Mouse (Mus musculus) R1 (cell line): ENCODE data around the gene Arpc1b.
"Not testable (repeated sequence)": the region's sequence is repeated elsewhere in the genome, so short reads cannot be mapped to it uniquely, and the experiment has no call there.

Experiments used
- DNase-seq: peaks from one replicate; pipeline ENCODE4 v3.0.0-alpha.2; 2018; ENCODE audit warnings: low read depth, low spot score

The Arpc1b gene

DNA sequence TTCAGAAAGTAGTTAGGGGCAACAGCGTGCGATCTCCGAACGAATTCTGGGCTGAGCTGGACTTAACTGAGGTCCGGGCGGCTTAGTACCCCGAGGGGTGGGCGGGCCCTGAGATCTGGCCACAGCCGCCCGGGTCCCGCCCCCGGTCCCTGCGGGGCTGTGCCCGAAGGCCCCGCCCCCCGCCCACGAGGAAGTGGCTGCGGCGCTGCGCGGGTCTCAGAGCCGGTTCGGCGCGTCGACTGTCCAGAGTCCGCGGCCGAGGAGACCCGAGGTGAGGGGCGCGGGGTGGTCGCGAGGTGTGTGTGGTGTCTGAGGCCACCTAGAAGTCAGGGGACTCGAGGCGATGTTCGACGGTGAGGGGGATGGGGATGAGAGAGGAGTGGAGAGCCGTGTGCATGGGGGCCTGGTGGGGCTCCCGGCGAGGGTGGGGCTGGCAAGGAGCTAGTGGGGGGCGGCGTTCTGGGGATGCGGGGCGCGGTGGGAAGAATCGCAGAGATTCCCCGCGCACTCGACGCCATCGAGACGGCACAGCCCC is at the start of gene Arpc1b:
Gene Arpc1b, plus strand, starts transcription at position 145 of the 535 bp plus-strand sequence.
- DNase-seq: peak; percentile 85

- peak; percentile 90 for DNase-seq
Observed at GRCm38 (mm10) chr5:145064765-145065340, 49.2 kb upstream of the Arpc1b start.

DNA sequence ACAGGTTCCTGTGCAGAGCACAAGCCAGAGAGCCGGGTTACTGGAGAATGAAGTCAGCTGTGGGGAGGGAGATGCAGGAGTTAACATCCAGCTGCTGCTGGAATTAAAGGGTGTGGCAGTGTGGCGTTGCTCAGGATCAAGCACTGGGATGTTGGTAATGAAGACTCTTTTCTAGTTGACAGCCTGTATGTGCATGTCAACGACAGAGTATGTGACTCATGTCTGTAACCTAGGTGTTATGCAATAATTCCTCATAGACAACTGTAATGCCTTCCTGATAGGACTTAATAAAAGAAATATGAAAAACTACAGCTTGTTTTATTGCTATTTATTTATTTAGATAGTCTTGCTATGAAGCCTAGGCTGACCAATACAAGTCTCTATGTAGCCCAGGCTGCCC is 45.2 kb upstream of the Arpc1b start:
- no peak for DNase-seq

DNA sequence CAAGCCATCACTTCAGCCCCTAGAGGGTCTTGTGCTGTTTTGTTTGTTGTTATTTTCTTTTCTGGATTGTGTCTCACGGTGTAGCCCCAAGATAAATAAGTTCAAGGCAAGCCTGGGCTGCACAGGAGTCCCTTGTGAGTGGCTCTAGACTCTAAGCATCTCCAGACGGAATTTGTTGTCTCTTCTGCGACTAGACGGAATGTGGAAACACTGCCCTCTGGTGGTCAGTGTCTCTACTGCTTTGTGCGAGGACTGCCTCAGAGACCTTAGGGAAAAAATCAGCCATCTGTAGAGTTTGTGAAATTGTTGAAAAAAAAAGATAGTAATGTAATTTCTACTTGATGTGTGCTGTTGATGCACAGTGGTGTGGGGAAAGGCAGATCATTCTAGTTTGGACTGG is 44.3 kb upstream of the Arpc1b start:
- peak; percentile 85 for DNase-seq

GRCm38 (mm10) chr5:145071342-145071741 is 42.7 kb upstream of the Arpc1b start:
- peak; percentile 89 for DNase-seq

DNA sequence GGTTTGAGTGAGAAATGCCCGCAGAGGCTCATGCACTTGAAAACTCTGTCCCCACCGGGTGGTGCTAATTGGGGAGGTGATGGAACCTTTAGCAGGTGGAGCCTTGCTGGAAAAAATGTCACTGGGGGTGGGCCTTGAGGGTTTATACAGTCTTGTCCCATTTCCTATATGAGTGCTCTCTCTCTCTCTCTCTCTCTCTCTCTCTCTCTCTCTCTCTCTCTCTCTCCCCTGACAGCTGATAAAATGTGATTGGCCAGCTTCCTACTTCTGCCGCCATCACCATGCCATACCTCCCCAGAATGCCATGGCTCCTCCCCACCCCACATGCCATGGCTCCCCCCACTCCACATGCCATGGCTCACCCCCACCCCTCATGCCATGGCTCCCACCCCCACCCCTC is 38.9 kb upstream of the Arpc1b start:
- no peak for DNase-seq

GRCm38 (mm10) chr5:145081866-145082613 is 32.0 kb upstream of the Arpc1b start:
- no peak for DNase-seq

GRCm38 (mm10) chr5:145083201-145083600 is 30.8 kb upstream of the Arpc1b start:
- DNase-seq: not testable (repeated sequence)

DNA sequence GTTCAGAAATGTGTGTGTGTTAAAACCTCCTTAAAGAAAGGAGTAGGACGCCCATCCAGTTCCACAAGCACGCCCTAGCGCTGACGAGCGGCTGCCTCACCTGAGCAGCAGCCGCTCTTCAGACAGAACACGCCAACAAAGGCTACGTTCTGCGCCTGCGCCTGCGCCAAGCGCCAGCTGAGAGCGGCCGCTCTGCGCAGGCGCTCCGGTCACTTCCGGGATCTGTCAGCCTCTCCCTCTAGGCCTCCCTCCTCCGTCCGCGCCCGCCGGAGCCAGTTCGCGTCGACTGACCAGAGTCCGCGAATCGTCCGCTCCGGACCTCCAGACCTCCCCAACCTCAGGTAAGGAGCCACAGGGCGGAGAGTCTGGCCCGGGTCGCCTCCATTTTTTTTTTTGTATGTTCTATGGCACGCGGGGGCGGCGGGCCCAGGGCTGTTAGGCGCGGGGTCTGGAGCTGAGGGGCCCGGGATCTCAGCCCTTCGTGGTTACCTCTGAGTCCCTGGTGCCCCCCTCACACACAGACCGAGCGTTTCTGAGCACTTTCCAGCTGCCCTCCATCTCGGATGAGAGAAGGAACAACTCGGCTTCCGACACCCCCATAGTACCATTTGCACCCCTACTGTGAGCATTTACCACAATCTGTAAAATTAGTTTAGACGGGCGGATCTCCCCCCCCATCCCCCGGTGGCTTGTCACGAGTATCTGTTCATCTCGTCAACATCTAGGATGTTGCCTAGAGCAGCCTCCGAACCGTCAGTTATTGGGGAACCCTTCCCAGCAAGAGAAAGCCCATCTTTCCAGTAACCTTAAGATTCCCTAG is 30.2 kb upstream of the Arpc1b start, which contains the start of the genes Arpc1a and Kpna7:
Gene Arpc1a, plus strand, starts transcription at position 199 of the 820 bp plus-strand sequence.
Gene Kpna7, minus strand, starts transcription at position 399 of the 820 bp plus-strand sequence.
- peak; percentile 94 for DNase-seq

GRCm38 (mm10) chr5:145084822-145085221 is 29.2 kb upstream of the Arpc1b start:
- DNase-seq: no peak

DNA sequence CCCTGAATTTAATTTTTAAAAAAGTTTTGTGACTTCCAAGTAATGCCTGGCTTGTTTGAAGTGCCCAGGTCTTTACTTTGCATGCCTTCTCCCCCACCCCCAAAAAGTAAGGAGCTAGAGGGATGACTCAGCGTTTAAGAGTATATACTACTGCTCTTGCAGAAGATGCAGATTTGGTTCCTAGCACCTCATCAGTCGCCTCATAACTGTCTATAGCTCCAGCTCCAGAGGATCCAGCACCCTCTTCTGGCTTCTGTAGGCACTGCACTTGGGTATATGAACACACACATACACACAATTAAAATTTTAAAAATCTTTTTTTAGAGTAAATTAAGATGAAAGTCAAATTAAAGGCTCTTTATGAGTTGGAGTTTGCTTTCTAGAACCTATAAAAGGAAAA is 25.8 kb upstream of the Arpc1b start:
- peak; percentile 66 for DNase-seq

- DNase-seq: no peak
Observed at GRCm38 (mm10) chr5:145089878-145090277, 24.1 kb upstream of the Arpc1b start.

GRCm38 (mm10) chr5:145096195-145096594 is 17.8 kb upstream of the Arpc1b start:
- peak; percentile 38 for DNase-seq

- DNase-seq: no peak
Observed at GRCm38 (mm10) chr5:145098340-145098821, 15.6 kb upstream of the Arpc1b start.

- no peak for DNase-seq
Observed at GRCm38 (mm10) chr5:145100960-145101359, 13.1 kb upstream of the Arpc1b start.

GRCm38 (mm10) chr5:145101451-145101850 is 12.6 kb upstream of the Arpc1b start:
- DNase-seq: not testable (repeated sequence)

- no peak for DNase-seq
Observed at GRCm38 (mm10) chr5:145102706-145103105, 11.3 kb upstream of the Arpc1b start.

GRCm38 (mm10) chr5:145104328-145104727 is 9.7 kb upstream of the Arpc1b start:
- DNase-seq: no peak

DNA sequence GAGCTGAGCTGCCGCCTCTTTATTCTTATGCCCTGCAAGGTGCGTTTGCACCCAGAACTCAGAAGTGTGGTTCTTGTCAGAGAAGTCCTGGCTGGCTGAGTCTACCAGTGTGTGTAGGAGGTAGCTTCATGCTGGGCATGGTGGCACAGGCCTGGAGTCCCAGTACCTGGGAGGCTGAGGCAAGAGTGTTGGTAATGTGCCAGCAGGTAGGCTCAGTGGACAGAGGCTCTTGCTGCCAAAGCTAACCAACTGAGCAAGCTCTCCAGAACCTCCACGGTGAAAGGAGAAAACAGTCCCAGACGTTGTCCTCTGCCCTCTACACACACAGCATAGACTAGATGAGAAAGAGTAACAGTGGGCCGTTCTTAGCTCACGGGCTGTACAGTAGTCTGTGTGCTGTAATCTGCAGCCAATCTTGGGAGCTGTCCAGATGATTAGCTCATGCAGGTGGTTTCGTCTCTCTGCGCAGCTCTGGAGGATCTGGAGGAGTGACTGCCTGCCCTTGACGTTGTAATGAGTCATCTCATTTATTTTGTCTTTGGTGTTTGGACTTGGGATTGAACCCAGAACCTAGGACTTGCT is 8.2 kb upstream of the Arpc1b start:
- no peak for DNase-seq

DNA sequence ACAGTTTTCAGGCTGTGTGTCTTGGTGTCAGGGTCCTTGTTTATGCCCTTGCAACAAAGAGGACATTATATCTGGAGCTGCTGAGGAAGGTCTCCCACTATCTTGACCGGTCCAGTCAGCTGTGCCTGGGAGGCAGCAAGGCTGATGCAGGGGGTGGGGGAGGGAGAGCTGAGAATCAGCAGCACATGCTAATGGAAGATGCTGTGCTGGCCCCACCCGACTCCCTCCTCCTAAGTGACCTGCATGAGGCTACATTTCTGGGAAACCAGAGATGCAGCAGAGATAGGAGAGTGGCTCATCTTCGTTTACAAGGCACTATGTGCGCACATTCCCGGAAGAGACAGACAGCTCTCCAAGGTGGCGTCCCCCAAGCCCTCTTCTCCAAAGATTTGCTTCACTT is 3.6 kb upstream of the Arpc1b start:
- no peak for DNase-seq

DNA sequence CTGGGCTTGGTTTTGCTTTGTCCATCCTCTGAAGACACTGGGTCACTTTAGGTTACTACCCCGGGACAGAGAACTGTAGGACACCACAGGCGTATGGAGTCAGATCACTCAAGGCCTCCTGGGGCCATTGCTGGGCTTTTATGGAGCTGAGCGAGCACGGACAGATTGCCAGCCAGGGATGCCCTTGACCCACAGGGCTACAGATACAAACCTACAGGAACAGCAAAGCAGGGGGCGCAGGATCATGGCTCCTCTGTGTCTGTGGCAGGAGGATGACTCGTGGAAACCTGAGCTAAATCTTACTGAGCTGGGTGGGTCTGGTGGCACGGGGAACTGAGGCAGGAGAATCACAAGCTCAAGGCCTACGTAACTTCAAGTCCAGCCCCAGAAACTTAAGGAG is 1.4 kb upstream of the Arpc1b start:
- DNase-seq: no peak
